Mouse (Mus musculus) T-helper 17 cell (primary cell): Measurements from ENCODE around the gene Sdsl.
"Not testable (repeated sequence)": the region's sequence is repeated elsewhere in the genome, so short reads cannot be mapped to it uniquely, and the experiment has no call there.

Experiments used
- in situ Hi-C, 2 experiments: fragments of 300-600 bp; cut with MboI, MseI; formaldehyde crosslinking; loops; 1 replicate in 1 of 2; 2 replicates in 1 of 2; pipeline ENCODE4 v1.15.1; 2025; ENCODE audit warnings: high pct_unique_total_duplicates in 2 of 2

The Sdsl gene

DNA sequence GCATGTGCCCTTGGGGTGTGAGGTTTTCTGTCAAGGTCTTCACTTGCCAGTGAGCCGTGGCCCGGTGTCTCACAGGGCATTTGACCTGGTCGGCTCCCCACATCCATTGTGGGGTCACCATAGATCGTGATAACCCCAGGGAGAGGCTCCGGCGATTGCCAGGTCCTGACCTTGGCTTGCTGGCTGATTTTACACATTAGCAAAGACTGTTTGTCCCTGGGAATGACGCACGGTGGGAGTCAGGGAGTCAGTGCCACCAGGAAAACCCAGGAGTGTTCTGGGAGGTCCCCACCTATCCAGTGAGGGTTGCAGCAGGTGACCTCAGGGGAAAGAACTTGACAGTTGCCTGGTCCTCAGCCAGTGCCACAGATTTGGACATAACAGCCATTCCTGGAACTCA lies at the start of gene Sdsl:
Gene Sdsl (minus strand): TSS at position 41 of the 400 bp plus-strand sequence.
- in situ Hi-C loops, result no loop called here

DNA sequence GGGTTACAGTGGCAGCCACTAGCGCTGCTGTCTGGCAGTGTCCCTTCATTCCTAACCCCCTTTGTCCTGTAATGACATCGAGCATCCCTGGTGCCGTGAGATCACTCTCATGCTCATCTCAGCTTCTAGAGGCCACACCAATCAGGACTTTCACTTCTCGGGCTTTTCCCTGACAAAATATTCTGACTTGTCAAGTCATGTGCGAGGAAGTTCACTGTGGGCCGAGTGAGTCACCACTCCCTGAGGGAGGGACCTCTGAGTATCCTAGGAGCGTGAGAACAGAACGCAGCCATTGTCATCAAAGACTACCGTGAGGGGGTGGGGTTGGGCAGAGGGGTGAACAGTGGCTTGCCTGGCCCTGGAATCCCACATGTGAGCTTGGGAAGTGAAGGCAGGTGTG lies 44.9 kb upstream of the Sdsl start:
- in situ Hi-C loops, result loop anchor here in 1 of 2 experiments (5.0 kb wide), 1 partner anchor 80 kb away; no protein-coding TSS in a partner anchor

- in situ Hi-C loops, result loop anchor here in 1 of 2 experiments (5.0 kb wide), 1 partner anchor 81 kb away; no protein-coding TSS in a partner anchor
These were observed 43.8 kb upstream of the Sdsl start for GRCm38 (mm10) chr5:120516221-120516984.

DNA sequence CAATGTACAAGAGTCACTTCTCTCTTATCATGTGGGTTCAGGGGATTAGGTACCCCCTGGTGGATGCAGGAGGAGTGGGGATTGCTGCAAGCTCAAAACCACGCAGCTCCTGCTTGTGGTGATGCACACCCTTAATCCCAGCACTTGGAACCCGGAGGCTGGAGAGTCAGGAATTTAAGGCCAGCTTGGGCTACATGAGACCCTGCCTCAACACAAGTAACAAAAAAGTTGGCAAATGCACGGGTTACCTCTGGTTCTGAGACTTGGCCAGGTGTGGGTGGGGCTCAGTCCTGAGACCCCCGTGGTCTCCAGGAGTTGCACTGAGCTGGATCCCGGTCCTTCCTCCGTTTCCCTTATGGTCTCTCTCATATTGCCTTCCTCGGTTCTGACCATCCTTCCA lies 42.8 kb upstream of the Sdsl start:
- in situ Hi-C loops, result loop anchor here in 1 of 2 experiments (5.0 kb wide), 1 partner anchor 82 kb away; no protein-coding TSS in a partner anchor

- in situ Hi-C loops, result loop anchor here in 1 of 2 experiments (5.0 kb wide), 1 partner anchor 83 kb away; no protein-coding TSS in a partner anchor
These were observed 42.1 kb upstream of the Sdsl start for GRCm38 (mm10) chr5:120514754-120515153.

DNA sequence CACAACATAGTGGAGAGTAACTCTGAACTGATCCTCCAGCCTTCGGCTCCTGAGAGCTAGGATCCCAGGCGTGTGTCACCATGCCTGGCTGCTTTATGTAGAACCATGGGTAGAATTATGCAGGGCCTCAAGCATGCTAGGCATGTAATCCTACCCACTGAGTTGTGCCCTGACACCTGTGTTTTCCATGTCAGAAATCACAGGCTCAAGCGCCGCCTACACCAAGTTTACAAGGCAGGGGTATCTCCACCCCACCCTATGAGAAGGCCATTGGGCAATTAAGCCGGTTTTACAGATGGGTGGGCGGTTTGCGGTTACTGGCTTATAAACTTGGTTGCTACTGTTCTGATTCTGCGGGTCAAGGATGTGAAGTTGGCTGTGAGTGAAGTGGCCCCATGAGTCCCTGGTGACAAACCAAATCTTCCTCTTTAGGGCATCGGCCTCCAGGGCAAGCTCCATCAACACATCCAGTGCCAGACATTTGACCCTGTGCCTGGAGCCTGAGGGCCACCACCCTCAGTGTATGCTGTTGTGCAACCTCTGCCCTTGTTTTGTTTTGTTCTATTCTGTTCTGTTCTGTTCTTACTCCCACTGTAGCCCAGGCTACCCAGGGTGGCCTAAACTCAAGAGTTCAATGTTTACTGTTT lies 41.5 kb upstream of the Sdsl start:
- in situ Hi-C loops, result no loop called here

- in situ Hi-C loops, result no loop called here
These were observed 40.4 kb upstream of the Sdsl start for GRCm38 (mm10) chr5:120512911-120513555.

DNA sequence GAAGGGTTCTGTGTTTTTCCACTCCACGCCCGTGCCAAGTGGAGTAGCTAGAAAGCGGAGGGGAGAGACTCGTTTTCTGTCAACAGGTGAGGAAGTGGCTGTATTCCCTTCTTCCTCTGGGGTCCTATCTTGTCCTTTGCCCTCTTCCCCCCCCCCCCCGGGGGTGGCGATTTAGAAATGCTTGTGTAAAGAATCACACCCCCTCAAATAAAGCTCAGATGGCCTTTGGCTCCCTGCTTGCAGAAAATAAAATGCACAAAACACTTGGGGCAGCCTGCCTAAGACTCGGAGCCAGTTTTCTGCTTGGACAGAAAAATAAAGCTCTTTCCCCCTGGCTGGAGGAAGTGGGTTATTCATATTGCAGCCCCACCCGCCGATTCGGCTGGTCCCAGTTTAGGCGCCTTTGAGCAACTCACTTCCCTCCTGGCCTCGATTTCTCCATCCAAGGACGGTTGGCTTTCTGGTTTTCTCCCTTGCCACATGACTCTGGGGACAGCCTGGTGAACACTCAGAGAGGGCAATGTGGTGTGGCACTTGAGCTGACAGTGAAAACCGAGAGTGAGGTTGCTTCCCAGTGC lies 39.1 kb upstream of the Sdsl start:
- in situ Hi-C loops, result no loop called here

GRCm38 (mm10) chr5:120510982-120511642 lies 38.5 kb upstream of the Sdsl start, which contains the start of gene Slc8b1:
Slc8b1 (plus strand) TSS chr5:120511168.
- in situ Hi-C loops, result no loop called here

DNA sequence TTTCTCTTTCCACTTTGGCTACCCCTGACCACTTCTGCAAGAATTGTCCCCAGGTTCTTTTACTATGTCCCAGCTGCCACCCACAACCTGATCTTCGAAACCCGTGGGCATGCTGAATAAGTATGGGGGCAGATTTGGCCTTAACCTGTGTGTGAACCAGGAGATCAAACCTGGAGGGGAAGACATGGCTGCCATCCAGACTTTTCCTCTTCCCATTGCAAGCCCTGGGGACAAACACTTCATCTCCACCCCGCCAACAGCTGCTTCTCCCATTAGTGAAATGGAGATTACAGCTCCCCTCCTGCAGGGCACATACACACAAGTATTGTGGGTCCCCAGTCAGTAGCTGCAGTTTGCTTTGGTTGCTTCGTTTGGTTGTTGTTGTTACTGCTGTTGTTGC lies 34.7 kb upstream of the Sdsl start:
- in situ Hi-C loops, result loop anchor here in 1 of 2 experiments (5.0 kb wide), 1 partner anchor 100 kb away; no protein-coding TSS in a partner anchor

- in situ Hi-C loops, result loop anchor here in 1 of 2 experiments (5.0 kb wide), 1 partner anchor 101 kb away; no protein-coding TSS in a partner anchor
These were observed 33.9 kb upstream of the Sdsl start for GRCm38 (mm10) chr5:120506490-120506889.

- in situ Hi-C loops, result loop anchor here in 1 of 2 experiments (5.0 kb wide), 1 partner anchor 102 kb away; no protein-coding TSS in a partner anchor
These were observed 33.2 kb upstream of the Sdsl start for GRCm38 (mm10) chr5:120505781-120506180.

GRCm38 (mm10) chr5:120505368-120505767 lies 32.8 kb upstream of the Sdsl start:
- in situ Hi-C loops, result loop anchor here in 1 of 2 experiments (5.0 kb wide), 1 partner anchor 102 kb away; no protein-coding TSS in a partner anchor

DNA sequence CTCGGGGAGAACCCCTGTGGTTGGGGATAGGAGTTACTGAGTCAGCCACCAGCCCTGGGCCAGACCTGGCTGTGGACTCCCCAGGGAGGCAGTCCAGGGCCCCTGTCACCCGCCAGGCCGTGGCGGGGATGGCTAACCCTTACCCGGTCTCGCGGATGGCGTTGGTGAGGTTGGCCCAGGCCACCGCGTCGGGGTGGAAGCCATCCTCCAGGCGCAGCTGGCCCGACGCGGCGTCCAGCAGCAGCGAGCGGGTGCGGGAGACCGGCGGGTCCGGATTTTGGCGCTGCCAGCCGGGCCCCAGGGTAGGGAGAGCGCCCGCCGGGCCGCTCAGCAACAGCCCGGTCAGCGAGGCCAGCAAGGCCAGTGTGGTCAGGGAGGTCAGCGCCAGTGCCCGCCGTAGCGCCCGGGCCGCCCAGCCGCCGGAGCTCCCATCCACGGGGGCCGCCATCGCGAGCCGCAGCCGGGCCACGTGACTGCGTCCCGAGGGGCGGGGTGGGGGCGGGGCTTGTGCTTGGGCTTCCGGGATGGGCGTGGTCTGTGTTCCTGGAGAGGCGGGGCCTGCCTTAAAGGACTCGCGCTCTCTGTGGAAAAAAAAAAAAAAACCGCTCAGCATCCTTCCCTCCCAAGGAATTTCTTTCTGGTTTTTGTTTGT lies 30.7 kb upstream of the Sdsl start, which contains the start of gene Plbd2:
Gene Plbd2 (minus strand): TSS at position 482 of the 652 bp plus-strand sequence.
- in situ Hi-C loops, result no loop called here

DNA sequence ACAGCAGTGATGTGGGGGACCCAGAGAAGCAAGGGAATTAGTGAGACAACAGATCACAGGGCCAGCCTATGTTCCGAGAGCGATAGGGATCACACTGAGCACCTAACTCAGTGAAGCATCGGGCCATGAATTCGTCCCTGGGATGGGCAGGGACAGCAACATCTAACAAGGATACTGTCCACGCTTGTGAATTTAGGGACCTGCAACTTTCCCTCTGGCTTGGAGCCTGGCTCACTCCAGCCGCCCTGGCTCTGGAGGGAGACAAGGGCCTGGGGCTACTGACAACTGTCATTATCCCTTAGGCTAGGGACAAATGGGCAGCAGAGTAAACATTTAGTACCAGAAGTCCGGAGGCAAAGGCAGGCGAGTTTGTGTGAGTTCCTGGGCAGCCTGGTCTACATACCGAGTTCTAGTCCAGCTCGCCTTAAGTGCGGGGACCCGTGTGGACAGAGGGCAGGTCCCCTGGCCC lies 30.1 kb upstream of the Sdsl start:
- in situ Hi-C loops, result no loop called here

DNA sequence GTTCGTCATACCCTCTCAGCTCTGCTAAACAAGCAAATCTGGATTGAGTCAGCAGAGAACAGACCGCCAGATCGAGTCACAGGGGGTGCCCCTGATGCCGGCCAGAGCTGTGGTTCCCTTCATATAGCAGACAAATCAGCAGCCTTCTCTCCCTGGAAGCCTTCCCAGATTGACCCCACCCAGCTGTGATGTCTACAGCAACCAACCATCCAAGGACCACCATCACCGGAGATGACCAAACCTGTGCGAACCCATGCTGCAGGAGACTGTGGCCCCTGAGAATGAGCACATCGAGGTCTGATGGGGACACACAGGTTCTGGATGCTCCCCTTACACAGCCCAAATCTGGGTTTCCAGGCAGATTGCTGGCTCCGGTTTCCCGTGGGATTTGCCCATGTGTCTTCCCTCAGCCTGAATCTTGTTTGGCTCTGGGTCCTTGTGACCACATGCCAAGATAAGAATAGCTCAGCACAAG lies 29.6 kb upstream of the Sdsl start:
- in situ Hi-C loops, result no loop called here

DNA sequence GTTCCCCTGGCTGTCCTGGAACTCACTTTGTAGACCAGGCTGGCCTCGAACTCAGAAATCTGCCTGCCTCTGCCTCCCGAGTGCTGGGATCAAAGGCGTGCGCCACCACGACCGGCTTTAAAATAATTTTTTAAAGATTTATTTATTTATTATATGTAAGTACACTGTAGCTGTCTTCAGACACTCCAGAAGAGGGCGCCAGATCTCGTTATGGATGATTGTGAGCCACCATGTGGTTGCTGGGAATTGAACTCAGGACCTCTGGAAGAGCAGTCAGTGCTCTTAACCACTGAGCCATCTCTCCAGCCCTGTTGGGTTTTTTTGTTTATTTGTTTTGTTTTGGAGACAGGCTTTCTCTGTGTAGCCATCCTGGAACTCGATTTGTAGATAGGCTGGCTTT lies 28.0 kb upstream of the Sdsl start:
- in situ Hi-C loops, result not testable (repeated sequence)

DNA sequence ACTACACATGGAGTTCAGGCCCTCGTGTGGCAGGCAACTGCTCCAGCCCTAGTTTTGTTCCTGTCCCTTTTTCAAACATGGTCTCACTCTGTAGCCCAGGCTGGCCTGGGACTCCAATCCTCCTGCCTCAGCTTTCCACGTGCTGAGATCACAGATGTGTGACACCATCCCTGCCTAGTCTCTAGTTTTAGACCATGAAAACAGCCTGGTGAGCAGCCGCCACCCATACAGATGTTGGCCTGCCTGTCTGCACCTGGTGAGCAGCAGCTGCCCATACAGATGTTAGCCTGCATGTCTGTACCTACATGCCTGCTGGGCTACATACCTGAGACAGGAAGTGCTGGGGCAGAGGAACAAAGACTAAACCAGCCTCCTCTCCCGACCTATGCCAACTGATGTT lies 26.6 kb upstream of the Sdsl start:
- in situ Hi-C loops, result no loop called here

- in situ Hi-C loops, result no loop called here
These were observed 24.5 kb upstream of the Sdsl start for GRCm38 (mm10) chr5:120497071-120497470.

GRCm38 (mm10) chr5:120495703-120496226 lies 23.2 kb upstream of the Sdsl start:
- in situ Hi-C loops, result no loop called here
